Mouse (Mus musculus) retina, postnatal 1 day (tissue): ENCODE data around the gene Btnl4.

ENCODE experiments used
- DNase-seq: peaks from one replicate; pipeline ENCODE4 v3.0.0-alpha.2; 2012

The Btnl4 gene

DNA sequence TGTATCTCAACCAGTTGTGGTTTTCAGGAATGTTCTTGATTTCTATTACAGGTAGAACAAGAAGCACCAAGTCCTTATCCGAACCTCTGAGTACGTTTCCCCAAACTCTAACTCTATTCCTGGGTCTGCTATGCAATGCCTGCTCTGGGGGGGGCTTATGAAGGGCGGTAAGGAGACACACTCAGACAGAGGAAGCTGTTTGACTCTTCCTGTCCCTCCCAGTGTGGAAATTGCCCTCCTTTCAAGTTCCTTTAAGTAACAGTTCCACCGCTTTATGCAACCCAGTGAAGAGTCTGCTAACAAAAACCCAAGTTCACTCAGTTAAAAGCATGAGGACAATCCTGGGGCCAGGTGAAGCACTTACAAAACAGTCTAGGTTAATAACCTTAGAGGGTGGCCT, 40.0 kb downstream of the Btnl4 start:
- no peak for DNase-seq

DNA sequence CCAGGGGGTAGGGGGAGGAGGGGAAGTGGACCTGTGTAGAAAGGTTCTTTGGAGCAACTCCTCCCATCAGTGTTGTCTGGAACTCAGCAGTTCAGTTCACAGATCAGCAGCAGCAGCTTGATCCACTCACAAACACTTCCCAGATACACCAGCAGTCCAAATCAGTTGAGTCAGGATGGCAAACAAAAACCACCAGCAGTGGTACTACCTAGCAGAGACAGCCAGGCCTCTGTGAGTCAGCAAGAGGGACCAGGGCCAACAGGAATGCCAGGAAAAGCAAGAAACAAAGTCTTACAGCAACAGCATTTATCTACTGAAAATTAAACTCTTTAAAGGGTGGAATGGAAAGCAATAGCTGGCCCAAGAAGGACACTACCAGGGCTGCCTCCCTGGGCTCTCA, 49.5 kb downstream of the Btnl4 start:
- DNase-seq = no peak

DNA sequence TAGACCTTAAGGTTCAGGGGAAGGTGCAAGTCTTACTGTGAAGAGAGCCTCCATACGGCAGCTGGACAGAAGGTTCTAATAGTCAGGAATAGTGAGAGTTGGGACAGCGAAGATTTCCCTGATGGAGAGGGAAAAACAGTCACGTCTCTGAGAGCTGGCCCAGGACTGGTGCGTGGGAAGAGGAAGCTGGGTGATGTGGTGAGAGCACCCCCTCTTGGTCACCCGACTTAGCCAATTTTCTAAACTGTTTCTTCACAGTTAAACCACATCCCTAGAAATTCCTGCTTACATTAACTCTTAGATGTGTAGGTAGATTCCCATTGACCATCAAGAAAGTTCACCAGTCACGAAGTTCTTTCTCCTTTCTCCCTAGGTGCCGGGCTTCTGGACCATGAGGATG, 57.1 kb downstream of the Btnl4 start:
- no peak for DNase-seq
